Mouse (Mus musculus): ENCODE results near the gene Mypn. TPM values are rescaled to one million over a fixed set of nuclear protein-coding genes. Genes with fewer than 3 reads are reported as not detected.

The Mypn gene
- total and polyA plus RNA-seq, 3 experiments, result 0.17 to 0.81 (median 0.39) TPM

DNA sequence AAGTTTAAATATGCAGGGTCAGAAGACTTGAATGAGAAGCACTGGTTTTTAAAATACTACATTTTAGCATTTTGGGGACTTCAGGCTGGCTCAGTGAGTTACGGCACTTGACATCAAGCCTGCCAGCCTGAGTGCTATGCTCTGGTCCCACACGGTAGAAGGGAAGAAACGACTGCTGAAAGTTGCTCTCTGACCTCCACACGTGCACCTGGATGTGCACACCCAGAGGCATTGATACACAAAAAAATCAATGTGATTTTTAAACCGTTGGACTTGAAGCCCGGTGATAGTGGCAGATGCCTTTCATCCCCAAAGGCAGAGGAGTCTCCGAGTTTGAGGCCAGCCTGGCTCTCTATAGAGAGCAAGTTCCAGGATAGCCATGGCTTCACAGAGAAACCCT is 111.8 kb downstream of the Mypn start:
- Histone ChIP-seq H3K4me2 (ENCODE audit: insufficient read depth, low read depth, poor library complexity, severe bottlenecking) (no peak overlapping the region), H3K79me2 (replicated peaks; ENCODE audit: control insufficient read depth, extremely low read depth, insufficient read depth, poor library complexity, severe bottlenecking) (no peaks in the 10 kb centered on the region), H3K36me3 (replicated peaks in 1 of 2; ENCODE audit: control insufficient read depth in 1 of 2, insufficient read depth in 1 of 2, low read length in 1 of 2) (no peaks in the 10 kb centered on the region), H3K4me1 (ENCODE audit: control insufficient read depth in 1 of 2, insufficient read depth in 2 of 2) (peaks cover 4 to 8% of the 10 kb centered on the region in 2 experiments), H3K9me3 (replicated peaks; ENCODE audit: low read length) (no peaks in the 10 kb centered on the region), H3K27ac (ENCODE audit: insufficient read depth, low read depth) (no peak overlapping the region), H3K27me3 (replicated peaks) (no peaks in the 10 kb centered on the region), H3K9ac (ENCODE audit: insufficient read depth, low read depth) (no peak overlapping the region), H3K4me3 (replicated peaks in 1 of 3; ENCODE audit: low read depth in 2 of 3, low read length in 2 of 3, poor library complexity in 1 of 3) (no peak overlapping the region)
- in situ Hi-C loops (cut with MboI; ENCODE audit: low pct_ligation_motif_present, low pct_unique_long_range_greater_than_20kb, low sequenced_read_pairs), result no loop called here
- TF ChIP-seq USF1 (IDR thresholded peaks at IDR 0.05; ENCODE audit: low read depth, low read length) (no peak), USF2 (conservative IDR thresholded peaks at IDR 0.05; ENCODE audit: low read depth, low read length) (no peak), MXI1 (IDR thresholded peaks at IDR 0.05; ENCODE audit: low read depth, low read length) (no peak), HCFC1 (IDR thresholded peaks at IDR 0.05; ENCODE audit: low read depth, low read length) (no peak), ZMIZ1 (IDR thresholded peaks at IDR 0.05; ENCODE audit: low read depth, low read length) (no peak), BHLHE40 (IDR thresholded peaks at IDR 0.05; ENCODE audit: low read depth, low read length) (no peak), ZC3H11A (IDR thresholded peaks at IDR 0.05; ENCODE audit: low read depth, low read length) (no peak), MYC (IDR thresholded peaks at IDR 0.05; ENCODE audit: low read depth, low read length) (no peak), ZNF384 (IDR thresholded peaks at IDR 0.05; ENCODE audit: low read depth, low read length) (no peak), ZKSCAN1 (IDR thresholded peaks at IDR 0.05; ENCODE audit: borderline replicate concordance, low read depth, low read length) (no peak), PAX5 (IDR thresholded peaks at IDR 0.05; ENCODE audit: low read length) (no peak), CTCF (conservative IDR thresholded peaks at IDR 0.05 in 1 of 2, IDR thresholded peaks at IDR 0.05 in 1 of 2; ENCODE audit: low read depth in 2 of 2, low read length in 2 of 2) (no peak), MAZ (IDR thresholded peaks at IDR 0.05; ENCODE audit: low read depth, low read length) (no peak), RAD21 (IDR thresholded peaks at IDR 0.05; ENCODE audit: low read depth, low read length) (no peak), SMC3 (IDR thresholded peaks at IDR 0.05; ENCODE audit: low read depth, low read length) (no peak), POLR2AphosphoS2 (IDR thresholded peaks at IDR 0.05; ENCODE audit: low read depth, low read length) (no peak), MAX (IDR thresholded peaks at IDR 0.05; ENCODE audit: low read length) (no peak), CHD1 (IDR thresholded peaks at IDR 0.05; ENCODE audit: low read depth, low read length) (no peak)
- no peak for DNase-seq (ENCODE audit: extremely low read depth)
- dilution Hi-C loops (cut with MboI; ENCODE audit: extremely low pct_ligation_motif_present, extremely low pct_unique_long_range_greater_than_20kb, low sequenced_read_pairs), result no loop called here

DNA sequence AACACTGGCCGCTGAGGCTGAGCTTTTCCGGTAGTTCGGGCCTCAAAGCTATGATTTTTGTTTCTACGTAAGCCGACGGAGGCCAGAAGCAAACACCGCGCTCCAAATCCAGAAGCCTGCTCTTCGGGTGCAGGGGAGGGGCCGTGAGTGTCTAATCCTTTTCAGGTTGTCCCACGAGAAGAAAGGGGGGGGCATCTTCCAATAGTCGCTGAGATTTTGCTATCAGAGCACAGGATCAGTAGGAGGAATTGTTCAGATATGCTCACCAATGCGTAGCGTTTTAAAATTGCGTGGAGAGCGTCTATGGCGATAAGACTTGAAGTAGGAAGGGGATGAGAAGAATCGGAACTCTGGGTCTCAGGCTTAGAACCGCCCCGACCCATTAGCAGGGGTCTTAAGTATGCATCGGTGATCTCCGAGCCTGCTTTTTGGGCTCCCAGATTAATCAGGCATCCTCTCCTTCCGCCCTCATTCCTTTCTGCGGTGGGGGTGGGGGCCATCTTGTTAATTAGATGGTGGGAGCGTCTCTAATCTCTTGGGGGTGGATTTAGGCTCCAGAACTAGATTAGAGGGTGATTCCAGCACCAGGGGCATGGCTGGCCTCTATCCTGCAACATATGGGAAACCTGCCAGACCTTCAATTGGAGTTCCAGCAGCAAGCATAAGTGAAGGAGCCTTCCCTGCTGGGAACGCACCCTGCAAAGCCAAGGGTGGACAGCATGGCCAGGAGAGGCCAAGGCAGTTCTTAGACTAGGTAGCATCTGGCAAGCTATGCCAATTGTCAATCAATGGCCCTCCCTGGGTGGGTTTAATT is 113.8 kb downstream of the Mypn start:
- TF ChIP-seq RAD21 (IDR thresholded peaks at IDR 0.05; ENCODE audit: low read depth, low read length) (no peak), MAFK (IDR thresholded peaks at IDR 0.05; ENCODE audit: insufficient replicate concordance, low read length) (no peak), MXI1 (IDR thresholded peaks at IDR 0.05; ENCODE audit: low read depth, low read length) (no peak), RCOR1 (conservative IDR thresholded peaks at IDR 0.05; ENCODE audit: low read depth, low read length) (no peak), SIN3A (IDR thresholded peaks at IDR 0.05; ENCODE audit: low read length) (no peak), PAX5 (IDR thresholded peaks at IDR 0.05; ENCODE audit: low read length) (no peak), ELF1 (IDR thresholded peaks at IDR 0.05; ENCODE audit: low read depth, low read length) (no peak), ZNF384 (IDR thresholded peaks at IDR 0.05; ENCODE audit: low read depth, low read length) (no peak), HCFC1 (IDR thresholded peaks at IDR 0.05; ENCODE audit: low read depth, low read length) (no peak), GABPA (IDR thresholded peaks at IDR 0.05; ENCODE audit: insufficient replicate concordance, low read depth, low read length) (no peak), JUN (IDR thresholded peaks at IDR 0.05; ENCODE audit: insufficient read depth, low read depth, low read length) (no peak), IRF4 (IDR thresholded peaks at IDR 0.05; ENCODE audit: low read depth, low read length) (no peak), ZKSCAN1 (IDR thresholded peaks at IDR 0.05; ENCODE audit: borderline replicate concordance, low read depth, low read length) (no peak), TCF12 (IDR thresholded peaks at IDR 0.05; ENCODE audit: low read depth, low read length) (no peak), ZC3H11A (IDR thresholded peaks at IDR 0.05; ENCODE audit: low read depth, low read length) (no peak), EP300 (IDR thresholded peaks at IDR 0.05; ENCODE audit: low read length) (no peak), POLR2A (IDR thresholded peaks at IDR 0.05; ENCODE audit: low read depth, low read length) (no peak), MAZ (IDR thresholded peaks at IDR 0.05; ENCODE audit: low read depth, low read length) (no peak), CHD2 (IDR thresholded peaks at IDR 0.05; ENCODE audit: low read length) (no peak), MYC (IDR thresholded peaks at IDR 0.05; ENCODE audit: low read depth, low read length) (no peak)
- no peaks in the 10 kb centered on the region for H3K27me3 ChIP-seq (replicated peaks)

More for the DNA sequence above, 113.8 kb downstream of the Mypn start:
- dilution Hi-C loops (cut with MboI; ENCODE audit: extremely low pct_ligation_motif_present, extremely low pct_unique_long_range_greater_than_20kb, low sequenced_read_pairs) (no loop called here), in situ Hi-C loops (cut with MboI; ENCODE audit: low pct_ligation_motif_present, low pct_unique_long_range_greater_than_20kb, low sequenced_read_pairs) (no loop called here)
- no peak overlapping the region for H3K4me2 ChIP-seq (ENCODE audit: insufficient read depth, low read depth, poor library complexity, severe bottlenecking)
- H3K36me3 ChIP-seq (replicated peaks in 1 of 2; ENCODE audit: control insufficient read depth in 1 of 2, insufficient read depth in 1 of 2, low read length in 1 of 2), result no peaks in the 10 kb centered on the region
- H3K9ac ChIP-seq (ENCODE audit: insufficient read depth, low read depth), result no peak overlapping the region
- H3K27ac ChIP-seq (ENCODE audit: insufficient read depth, low read depth), result no peak overlapping the region
- H3K4me1 ChIP-seq (ENCODE audit: control insufficient read depth in 1 of 2, insufficient read depth in 2 of 2), result peaks cover 4 to 8% of the 10 kb centered on the region in 2 experiments
- DNase-seq (ENCODE audit: extremely low read depth), result no peak
- no peaks in the 10 kb centered on the region for H3K9me3 ChIP-seq (replicated peaks; ENCODE audit: low read length)
- H3K4me3 ChIP-seq (replicated peaks in 1 of 3; ENCODE audit: low read depth in 2 of 3, low read length in 2 of 3, poor library complexity in 1 of 3), result no peak overlapping the region
- H3K79me2 ChIP-seq (replicated peaks; ENCODE audit: control insufficient read depth, extremely low read depth, insufficient read depth, poor library complexity, severe bottlenecking), result no peaks in the 10 kb centered on the region

Data from CH12.LX (cell line).